Mouse (Mus musculus): ENCODE data around the gene Zim1. TPM values are rescaled to one million over a fixed set of nuclear protein-coding genes. Genes with fewer than 3 reads are reported as not detected.
A peak's percentile ranks its signal among the peaks of the same experiment; 100 is the strongest.

Gene Zim1
- polyA plus RNA-seq, 1 experiment from 2014 or later: 3.2 TPM

DNA sequence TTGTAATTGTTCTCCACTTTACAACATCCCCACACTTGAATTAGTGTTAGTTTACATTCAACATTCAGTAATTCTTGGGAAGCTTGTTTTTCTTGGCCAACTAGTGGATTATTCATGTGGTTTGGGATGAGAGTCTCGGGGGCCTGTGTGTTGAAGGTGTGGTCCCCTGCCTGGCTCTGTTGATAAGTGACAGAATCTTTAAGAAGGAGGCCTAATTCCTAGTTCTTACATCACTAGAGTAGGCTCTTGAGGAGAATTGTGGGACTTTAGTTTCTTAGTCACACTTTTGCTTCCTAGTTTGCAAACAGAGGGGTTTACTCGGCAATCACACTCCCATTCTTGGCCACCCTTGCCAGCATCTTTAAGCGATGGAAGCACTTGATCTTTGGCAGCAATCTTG, 3.0 kb upstream of the Zim1 start:
- no peak for TF ChIP-seq CTCF (IDR thresholded peaks at IDR 0.05; ENCODE audit: low read depth)
- Histone ChIP-seq H3K4me2 (no peak overlapping the region), H3K4me1 (ENCODE audit: insufficient read depth) (no peaks in the 10 kb centered on the region), H3K27me3 (ENCODE audit: insufficient read depth, low read length) (no peaks in the 10 kb centered on the region), H3K27ac (ENCODE audit: low read depth) (no peak overlapping the region), H3K9ac (no peak overlapping the region), H3K9me3 (ENCODE audit: low read depth, low read length) (no peaks in the 10 kb centered on the region), H3K4me3 (ENCODE audit: low read depth, low read length) (no peak overlapping the region), H3K36me3 (ENCODE audit: insufficient read depth) (peaks cover 4% of the 10 kb centered on the region; the same call in 1 of the 2 replicates)
- ATAC-seq (ENCODE audit: insufficient read depth) (no peak), DNase-seq (no peak)
- WGBS: 60% methylated on average over 3 of the region's 3 CpGs

DNA sequence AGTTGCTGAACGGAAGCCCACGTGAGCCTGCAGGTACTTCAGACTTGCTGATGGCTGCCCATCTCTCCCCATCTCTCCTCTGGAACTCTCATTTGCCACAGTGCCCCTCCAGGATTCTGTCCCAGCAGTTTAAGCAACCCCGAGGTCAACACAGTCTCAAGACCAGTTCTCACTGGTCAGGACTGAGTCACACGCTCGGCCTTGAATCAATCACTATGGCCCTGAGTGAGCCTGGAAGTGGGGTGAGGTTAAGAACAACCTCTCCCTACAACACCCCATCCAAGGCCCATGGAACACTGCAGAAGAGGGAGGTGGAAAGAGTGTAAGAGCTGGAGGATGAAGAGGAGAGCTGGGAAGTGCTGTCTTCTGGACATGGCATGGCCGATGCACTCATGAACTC, 10.7 kb downstream of the Zim1 start:
- H3K4me2 ChIP-seq: no peak overlapping the region
- H3K4me3 ChIP-seq (ENCODE audit: low read depth, low read length): no peak overlapping the region
- H3K4me1 ChIP-seq (ENCODE audit: insufficient read depth): no peaks in the 10 kb centered on the region
- no peaks in the 10 kb centered on the region for H3K27me3 ChIP-seq (ENCODE audit: insufficient read depth, low read length)
- 92% methylated on average over 6 of the region's 6 CpGs for WGBS
- no peak for TF ChIP-seq CTCF (IDR thresholded peaks at IDR 0.05; ENCODE audit: low read depth)
- H3K36me3 ChIP-seq (ENCODE audit: insufficient read depth): peaks cover 4% of the 10 kb centered on the region; the same call in 1 of the 2 replicates
- H3K27ac ChIP-seq (ENCODE audit: low read depth): no peak overlapping the region
- no peak overlapping the region for H3K9ac ChIP-seq
- H3K9me3 ChIP-seq (ENCODE audit: low read depth, low read length): no peaks in the 10 kb centered on the region
- DNase-seq (no peak), ATAC-seq (ENCODE audit: insufficient read depth) (no peak)

DNA sequence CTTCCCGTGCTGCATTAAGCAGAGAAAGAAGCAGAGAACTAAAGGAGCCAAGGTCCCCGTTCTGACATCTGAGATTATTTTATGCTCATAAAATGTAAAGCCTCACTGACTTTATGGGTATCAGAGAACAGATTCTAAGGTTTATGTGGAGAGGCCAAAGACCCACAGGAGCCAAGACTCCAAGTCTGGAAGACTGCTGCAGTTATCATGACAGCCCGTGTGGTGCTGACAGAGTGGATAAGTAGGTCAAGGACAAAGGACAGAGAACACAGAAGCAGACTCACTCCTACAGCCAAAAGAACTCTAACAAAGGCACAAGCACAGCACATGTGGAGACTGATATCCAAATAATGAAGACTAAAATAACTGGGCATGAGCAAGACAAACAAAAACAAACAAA, 29.5 kb downstream of the Zim1 start:
- no peaks in the 10 kb centered on the region for H3K4me1 ChIP-seq (ENCODE audit: insufficient read depth)
- no peaks in the 10 kb centered on the region for H3K9me3 ChIP-seq (ENCODE audit: low read depth, low read length)
- WGBS: 65% methylated on average over 3 of the region's 3 CpGs
- no peak for ATAC-seq (ENCODE audit: insufficient read depth)
- H3K27me3 ChIP-seq (ENCODE audit: insufficient read depth, low read length): no peaks in the 10 kb centered on the region
- no peak for DNase-seq
- H3K4me3 ChIP-seq (ENCODE audit: low read depth, low read length): no peak overlapping the region
- no peak for TF ChIP-seq CTCF (IDR thresholded peaks at IDR 0.05; ENCODE audit: low read depth)
- no peak overlapping the region for H3K27ac ChIP-seq (ENCODE audit: low read depth)
- H3K36me3 ChIP-seq (ENCODE audit: insufficient read depth): no peaks in the 10 kb centered on the region
- H3K9ac ChIP-seq: no peak overlapping the region
- no peak overlapping the region for H3K4me2 ChIP-seq

DNA sequence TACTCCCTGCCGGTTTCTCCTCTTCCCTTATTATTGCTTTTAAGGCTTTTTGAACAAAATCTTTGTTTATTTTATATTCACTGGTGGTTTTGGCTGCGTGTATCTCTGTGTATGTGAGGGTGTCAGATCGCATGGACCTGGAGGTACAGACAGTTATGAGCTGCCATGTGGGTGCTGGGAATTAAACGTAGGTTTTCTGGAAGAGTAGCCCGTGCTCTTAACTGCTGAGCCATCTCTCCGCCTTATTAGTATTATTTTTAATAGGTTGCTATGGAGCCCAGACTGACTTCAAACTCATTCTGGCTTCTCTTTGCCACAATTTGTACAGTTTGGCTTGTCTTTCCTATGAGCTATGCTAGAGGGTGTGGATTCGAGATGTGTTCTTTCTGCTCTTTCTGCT, 32.8 kb downstream of the Zim1 start:
- Histone ChIP-seq H3K27me3 (ENCODE audit: insufficient read depth, low read length) (no peaks in the 10 kb centered on the region), H3K4me1 (ENCODE audit: insufficient read depth) (no peaks in the 10 kb centered on the region), H3K4me3 (ENCODE audit: low read depth, low read length) (no peak overlapping the region), H3K36me3 (ENCODE audit: insufficient read depth) (no peaks in the 10 kb centered on the region), H3K9me3 (ENCODE audit: low read depth, low read length) (no peaks in the 10 kb centered on the region), H3K9ac (no peak overlapping the region), H3K27ac (ENCODE audit: low read depth) (no peak overlapping the region), H3K4me2 (no peak overlapping the region)
- DNase-seq: no peak
- no peak for ATAC-seq (ENCODE audit: insufficient read depth)
- 57% methylated on average over 7 of the region's 7 CpGs for WGBS
- no peak for TF ChIP-seq CTCF (IDR thresholded peaks at IDR 0.05; ENCODE audit: low read depth)

DNA sequence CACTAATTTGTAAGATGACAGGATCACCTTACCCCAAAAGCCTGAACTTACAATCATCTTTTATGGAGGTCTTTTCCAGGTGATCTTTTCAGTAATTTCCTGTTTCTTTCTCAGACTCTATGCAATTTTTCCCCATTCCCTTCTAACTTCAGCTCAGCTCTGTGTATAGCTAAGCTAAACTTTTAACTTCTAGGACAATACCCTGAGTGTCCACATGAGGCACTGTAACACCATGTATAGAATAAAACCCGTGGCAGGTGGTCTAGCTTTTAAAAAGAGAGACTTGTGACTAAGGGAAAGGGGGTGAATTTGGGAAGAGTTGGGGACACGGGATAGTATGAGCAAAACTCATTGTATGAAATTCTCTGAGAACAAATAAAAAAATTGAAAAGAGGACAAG, 36.6 kb downstream of the Zim1 start:
- 14% methylated on average over 2 of the region's 2 CpGs for WGBS
- H3K9me3 ChIP-seq (ENCODE audit: low read depth, low read length): no peaks in the 10 kb centered on the region
- H3K4me2 ChIP-seq: no peak overlapping the region
- no peak overlapping the region for H3K9ac ChIP-seq
- H3K27me3 ChIP-seq (ENCODE audit: insufficient read depth, low read length): no peaks in the 10 kb centered on the region
- no peak overlapping the region for H3K4me3 ChIP-seq (ENCODE audit: low read depth, low read length)
- peak; percentile 83 for DNase-seq
- no peaks in the 10 kb centered on the region for H3K4me1 ChIP-seq (ENCODE audit: insufficient read depth)
- no peak overlapping the region for H3K27ac ChIP-seq (ENCODE audit: low read depth)
- H3K36me3 ChIP-seq (ENCODE audit: insufficient read depth): no peaks in the 10 kb centered on the region
- TF ChIP-seq CTCF (IDR thresholded peaks at IDR 0.05; ENCODE audit: low read depth): peak; percentile 75
- ATAC-seq (ENCODE audit: insufficient read depth): peak; percentile 52; the same call in 1 of the 2 replicates

DNA sequence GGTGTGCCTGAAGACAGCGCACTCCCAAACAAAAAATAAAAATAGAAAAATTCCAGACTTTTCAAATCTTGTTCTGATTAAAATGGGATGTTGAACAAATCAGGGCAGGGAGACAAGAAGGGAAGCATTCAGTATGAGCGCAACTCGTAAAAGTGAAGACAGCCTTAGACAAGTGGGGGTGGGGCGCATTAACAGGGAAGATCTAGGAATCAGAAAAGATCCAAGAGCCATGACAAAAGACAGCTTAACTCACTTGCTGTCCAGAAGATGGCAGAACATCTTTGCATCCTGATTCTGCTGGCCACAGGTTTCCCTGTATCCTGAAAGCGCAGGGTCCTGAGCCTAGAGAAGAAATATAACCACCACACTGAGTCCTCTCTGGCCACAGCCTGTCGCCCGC, 37.6 kb downstream of the Zim1 start:
- WGBS: 87% methylated on average over 7 of the region's 7 CpGs
- TF ChIP-seq CTCF (IDR thresholded peaks at IDR 0.05; ENCODE audit: low read depth): no peak
- no peaks in the 10 kb centered on the region for H3K4me1 ChIP-seq (ENCODE audit: insufficient read depth)
- H3K36me3 ChIP-seq (ENCODE audit: insufficient read depth): no peaks in the 10 kb centered on the region
- DNase-seq (no peak), ATAC-seq (ENCODE audit: insufficient read depth) (no peak)
- no peak overlapping the region for H3K4me3 ChIP-seq (ENCODE audit: low read depth, low read length)
- no peaks in the 10 kb centered on the region for H3K27me3 ChIP-seq (ENCODE audit: insufficient read depth, low read length)
- H3K9ac ChIP-seq: no peak overlapping the region
- no peak overlapping the region for H3K27ac ChIP-seq (ENCODE audit: low read depth)
- no peak overlapping the region for H3K4me2 ChIP-seq
- H3K9me3 ChIP-seq (ENCODE audit: low read depth, low read length): no peaks in the 10 kb centered on the region

DNA sequence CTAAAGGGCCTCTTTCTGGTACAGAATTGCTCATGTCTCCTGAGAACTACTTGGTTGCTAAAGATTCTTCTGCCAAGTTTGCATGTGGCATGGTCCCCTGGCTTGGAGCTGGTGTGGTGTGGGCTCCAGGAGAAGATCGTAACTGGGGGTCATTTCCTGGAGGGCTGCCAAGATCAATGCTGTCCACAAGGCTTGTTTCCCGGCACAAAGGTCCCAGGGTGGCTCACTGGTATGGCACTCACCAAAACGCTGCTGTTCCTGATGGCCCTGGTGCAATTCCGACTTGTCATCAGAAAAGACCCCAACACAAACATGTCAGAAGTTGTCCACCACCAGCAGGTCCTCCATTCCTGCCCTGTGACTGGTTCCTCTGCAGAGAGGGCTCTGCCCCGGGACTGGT, 44.1 kb downstream of the Zim1 start:
- Histone ChIP-seq H3K9me3 (ENCODE audit: low read depth, low read length) (no peaks in the 10 kb centered on the region), H3K36me3 (ENCODE audit: insufficient read depth) (no peaks in the 10 kb centered on the region), H3K27ac (ENCODE audit: low read depth) (no peak overlapping the region), H3K9ac (no peak overlapping the region), H3K4me3 (ENCODE audit: low read depth, low read length) (no peak overlapping the region), H3K27me3 (ENCODE audit: insufficient read depth, low read length) (no peaks in the 10 kb centered on the region), H3K4me1 (ENCODE audit: insufficient read depth) (no peaks in the 10 kb centered on the region), H3K4me2 (no peak overlapping the region)
- DNase-seq (no peak), ATAC-seq (ENCODE audit: insufficient read depth) (no peak)
- 63% methylated on average over 5 of the region's 5 CpGs for WGBS
- TF ChIP-seq CTCF (IDR thresholded peaks at IDR 0.05; ENCODE audit: low read depth): no peak

DNA sequence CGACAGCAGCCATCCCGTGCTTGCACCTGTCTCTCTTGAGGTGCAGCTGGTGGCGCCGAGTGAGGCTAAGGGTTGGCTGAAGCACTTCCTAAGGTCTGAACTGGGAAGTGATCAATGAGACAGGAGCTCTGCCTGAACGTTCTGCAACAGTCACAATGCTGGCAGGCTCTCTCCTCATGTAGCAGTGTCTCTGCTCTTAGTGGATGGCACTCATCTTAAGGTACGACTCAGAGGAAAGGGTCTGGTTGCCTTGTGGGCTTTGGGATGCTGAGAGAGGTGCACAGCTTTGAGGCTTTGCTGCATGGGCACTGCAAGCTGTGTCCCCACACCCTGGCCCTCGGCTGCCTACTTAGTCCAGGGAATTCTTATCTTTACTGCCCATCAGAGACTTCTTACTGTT, 45.0 kb downstream of the Zim1 start:
- no peak for ATAC-seq (ENCODE audit: insufficient read depth)
- 54% methylated on average over 7 of the region's 7 CpGs for WGBS

More for the DNA sequence above, 45.0 kb downstream of the Zim1 start:
- Histone ChIP-seq H3K4me3 (ENCODE audit: low read depth, low read length) (no peak overlapping the region), H3K27ac (ENCODE audit: low read depth) (no peak overlapping the region), H3K27me3 (ENCODE audit: insufficient read depth, low read length) (no peaks in the 10 kb centered on the region), H3K9ac (no peak overlapping the region), H3K36me3 (ENCODE audit: insufficient read depth) (no peaks in the 10 kb centered on the region), H3K4me1 (ENCODE audit: insufficient read depth) (no peaks in the 10 kb centered on the region), H3K4me2 (no peak overlapping the region), H3K9me3 (ENCODE audit: low read depth, low read length) (no peaks in the 10 kb centered on the region)
- DNase-seq: no peak
- no peak for TF ChIP-seq CTCF (IDR thresholded peaks at IDR 0.05; ENCODE audit: low read depth)
